Mouse (Mus musculus) heart, postnatal 14 days (tissue): ENCODE data around the gene Txn1. TPM values are rescaled to one million over a fixed set of nuclear protein-coding genes. Genes with fewer than 3 reads are reported as not detected.

Source experiments
- DNase-seq, 2 experiments: peaks; one replicate each; pipeline ENCODE4 v3.0.0; 2021 to 2022
- intact Hi-C: fragments of 180-260 bp; cut with DNase I; formaldehyde crosslinking; loops from one replicate; pipeline ENCODE4 v1.15.1; 2025
- long read RNA-seq, 2 experiments: library from polyadenylated mRNA; stranded (forward); transcript quantifications; one replicate each; pipeline ENCODE4 v2.0.0; 2021
- total RNA-seq, 2 experiments: library from RNA; stranded (reverse); gene quantifications; 2 replicates each; pipeline ENCODE4 v1.2.3; 2021

Txn1 gene
- 100 to 1,000 TPM; 129 to 140 TPM for total RNA-seq
- long read RNA-seq, experiment 1, transcript Txn1-201 (5 exons, 1,051 nt) = major isoform, 66 of 67 reads
- long read RNA-seq, experiment 1, partial matches to known transcripts = 1 of 67 reads
- long read RNA-seq, experiment 1, other reads (novel, unspliced or antisense) = 0 of 67 reads
- long read RNA-seq, experiment 2, transcript Txn1-201 (5 exons, 1,051 nt) = major isoform, 48 of 48 reads
- long read RNA-seq, experiment 2, partial matches to known transcripts = 0 of 48 reads
- long read RNA-seq, experiment 2, other reads (novel, unspliced or antisense) = 0 of 48 reads

- peak; percentile 99 to 100 for DNase-seq
- intact Hi-C loops = loop anchor here (5.0 kb wide), 1 partner anchor 121 kb away; no protein-coding TSS in a partner anchor
These were observed at the start of gene Txn1 for GRCm38 (mm10) chr4:57956029-57956960. TSS of gene Txn1 (minus strand) at chr4:57956411.

GRCm38 (mm10) chr4:58003501-58003900, 47.3 kb upstream of the Txn1 start:
- intact Hi-C loops = no loop called here
- DNase-seq = no peak

- DNase-seq = no peak
- intact Hi-C loops = no loop called here
These were observed 35.2 kb upstream of the Txn1 start for GRCm38 (mm10) chr4:57991425-57991824.

GRCm38 (mm10) chr4:57974400-57975117, 18.3 kb upstream of the Txn1 start:
- intact Hi-C loops = no loop called here
- no peak for DNase-seq

GRCm38 (mm10) chr4:57973592-57974268, 17.5 kb upstream of the Txn1 start:
- no peak for DNase-seq
- intact Hi-C loops = no loop called here

DNA sequence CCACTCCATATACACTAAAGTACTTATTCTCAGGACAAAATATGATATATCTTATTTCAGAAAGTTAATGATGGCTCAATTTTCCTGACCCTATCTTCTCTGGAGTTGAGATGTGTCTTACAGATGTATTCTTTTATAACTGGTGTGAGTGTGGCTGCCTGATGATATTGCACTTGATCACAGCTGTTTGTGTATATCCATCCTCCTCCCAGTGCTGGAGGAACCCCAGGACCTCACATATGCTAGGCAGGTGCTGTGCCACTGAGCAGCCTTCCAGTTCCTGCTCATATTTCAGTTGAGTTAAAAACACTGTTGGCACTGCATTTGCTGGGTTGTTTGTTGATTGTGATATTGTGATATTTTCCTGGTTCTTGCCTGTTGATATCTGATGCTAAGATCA, 14.1 kb upstream of the Txn1 start:
- intact Hi-C loops = no loop called here
- DNase-seq = no peak

DNA sequence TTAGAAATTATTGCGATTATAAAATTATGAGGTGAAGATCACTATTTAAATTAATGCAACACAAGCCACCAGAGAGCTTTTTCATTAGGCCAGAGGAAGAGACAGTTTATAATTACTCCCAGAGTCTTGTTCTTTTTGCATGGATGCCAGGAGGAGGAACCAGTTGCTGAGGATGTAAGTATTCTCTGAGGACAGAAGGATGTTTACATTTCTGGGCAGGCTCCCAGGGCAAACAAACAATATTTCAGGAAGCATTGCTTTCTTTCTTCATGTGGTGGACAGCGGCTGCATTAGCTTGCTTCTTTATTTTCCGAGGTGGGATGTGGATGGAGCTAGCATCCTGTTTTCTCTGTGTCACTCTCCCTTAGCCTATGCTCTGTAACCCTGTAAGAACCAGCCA, 11.0 kb upstream of the Txn1 start:
- DNase-seq = no peak
- intact Hi-C loops = no loop called here

DNA sequence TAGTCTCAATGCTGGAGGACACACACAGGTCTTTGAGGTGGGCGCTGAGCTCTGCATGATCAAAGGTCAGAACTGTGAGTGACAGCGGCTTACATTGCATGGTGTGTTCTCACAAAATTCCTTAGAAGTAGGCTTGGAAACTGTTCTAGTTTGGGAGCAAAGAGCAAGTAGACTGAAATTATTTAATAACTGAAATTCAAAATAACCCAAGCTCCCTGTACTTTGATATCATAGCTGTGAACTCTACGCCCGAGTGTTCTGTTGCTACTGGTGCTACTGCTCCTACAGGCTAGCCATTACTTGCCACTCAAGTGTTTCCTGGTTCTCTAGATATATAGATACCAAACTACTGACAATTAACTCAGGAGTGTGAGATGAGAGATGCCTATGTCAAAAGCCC, 9.3 kb upstream of the Txn1 start:
- intact Hi-C loops = no loop called here
- DNase-seq = no peak

DNA sequence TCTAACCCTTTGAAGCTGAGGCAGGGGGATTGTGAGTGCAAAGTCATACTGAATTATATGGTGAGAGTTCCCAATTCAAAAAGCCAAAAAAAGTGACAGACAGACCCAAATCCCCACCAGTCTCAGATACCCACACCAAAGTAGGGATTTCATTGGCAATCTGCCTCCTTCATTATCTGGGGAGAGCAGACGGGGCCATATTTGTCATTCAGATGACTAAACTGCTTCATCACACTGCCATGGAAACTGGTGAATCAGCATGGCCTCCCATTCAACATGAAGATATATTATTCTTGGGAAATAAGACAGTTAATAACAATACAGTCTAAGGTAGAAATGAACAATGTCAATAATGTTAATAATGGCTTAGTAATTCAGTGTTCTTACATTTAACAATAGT, 7.9 kb upstream of the Txn1 start:
- intact Hi-C loops = no loop called here
- no peak for DNase-seq

GRCm38 (mm10) chr4:57959056-57959455, 2.8 kb upstream of the Txn1 start:
- intact Hi-C loops = loop anchor here (5.0 kb wide), 1 partner anchor 118 kb away; no protein-coding TSS in a partner anchor
- no peak for DNase-seq

GRCm38 (mm10) chr4:57958098-57958497, 1.9 kb upstream of the Txn1 start:
- no peak for DNase-seq
- intact Hi-C loops = loop anchor here (5.0 kb wide), 1 partner anchor 119 kb away; no protein-coding TSS in a partner anchor

DNA sequence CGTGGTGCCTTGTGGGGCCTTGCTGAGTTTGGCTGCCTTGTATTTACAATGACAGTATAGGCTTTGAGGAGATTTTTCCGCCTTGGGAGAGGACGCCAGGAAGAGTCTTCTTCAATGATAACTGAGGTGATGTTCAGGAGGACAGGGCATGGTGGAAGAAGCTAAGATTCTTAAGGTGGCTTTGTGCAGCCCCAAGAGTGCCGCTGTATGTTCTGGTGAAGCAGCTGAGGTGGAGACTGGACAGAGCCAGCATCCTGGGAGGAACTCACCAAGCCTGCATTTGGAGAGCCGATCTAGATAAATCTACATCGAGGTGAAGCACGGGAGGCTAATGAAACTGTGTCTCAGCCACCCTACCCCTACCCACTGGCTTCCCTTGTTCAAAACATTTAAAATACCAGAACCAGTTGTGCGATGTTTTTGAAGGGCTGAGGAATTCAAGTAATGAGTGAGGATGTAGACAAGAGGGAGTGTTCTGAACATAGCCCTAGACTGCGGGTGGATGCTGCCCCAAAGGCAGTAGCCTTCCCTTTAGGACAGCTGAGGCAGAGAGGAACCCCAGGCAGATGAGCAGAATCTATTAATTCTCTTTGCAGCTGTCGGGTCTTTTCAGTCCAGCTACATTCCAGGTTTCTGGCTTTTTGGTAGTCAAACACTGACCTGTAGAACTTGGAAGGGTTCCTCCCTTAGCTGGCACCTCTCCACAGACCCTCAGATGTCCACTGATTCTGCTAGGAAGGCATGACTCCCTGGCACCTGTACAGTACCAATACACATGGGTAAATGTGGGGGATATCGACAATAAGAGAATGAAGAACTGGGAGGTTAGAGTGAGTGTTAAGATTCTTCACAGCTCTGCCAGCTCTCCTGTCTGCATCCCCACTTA, 1.2 kb upstream of the Txn1 start:
- DNase-seq = no peak
- intact Hi-C loops = loop anchor here (5.0 kb wide), 1 partner anchor 120 kb away; no protein-coding TSS in a partner anchor

- intact Hi-C loops = loop anchor here (5.0 kb wide), 1 partner anchor 122 kb away; no protein-coding TSS in a partner anchor
- DNase-seq = peak; percentile 65 to 70
These were observed 660 bp downstream of the Txn1 start for GRCm38 (mm10) chr4:57955544-57955958.

DNA sequence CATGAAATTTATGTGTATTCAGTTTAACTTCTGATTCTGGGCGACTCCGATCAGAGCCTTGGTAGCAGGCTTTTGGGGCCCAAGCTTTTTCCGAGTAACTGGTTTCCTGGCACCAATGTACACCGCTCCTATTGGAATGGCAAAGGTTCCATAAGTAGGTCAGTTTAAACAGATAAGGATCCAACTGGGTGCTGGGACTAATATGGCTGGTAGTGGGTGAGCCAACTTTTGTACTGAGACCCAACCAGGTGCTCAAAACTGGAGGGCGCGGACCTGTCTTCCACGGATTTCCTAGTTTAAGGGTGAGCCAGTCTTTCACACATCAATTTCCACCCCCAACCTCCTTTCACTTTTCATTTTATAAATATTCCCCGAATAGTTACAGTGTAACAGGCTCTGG, 1.2 kb downstream of the Txn1 start:
- no peak for DNase-seq
- intact Hi-C loops = loop anchor here (5.0 kb wide), 1 partner anchor 122 kb away; no protein-coding TSS in a partner anchor

DNA sequence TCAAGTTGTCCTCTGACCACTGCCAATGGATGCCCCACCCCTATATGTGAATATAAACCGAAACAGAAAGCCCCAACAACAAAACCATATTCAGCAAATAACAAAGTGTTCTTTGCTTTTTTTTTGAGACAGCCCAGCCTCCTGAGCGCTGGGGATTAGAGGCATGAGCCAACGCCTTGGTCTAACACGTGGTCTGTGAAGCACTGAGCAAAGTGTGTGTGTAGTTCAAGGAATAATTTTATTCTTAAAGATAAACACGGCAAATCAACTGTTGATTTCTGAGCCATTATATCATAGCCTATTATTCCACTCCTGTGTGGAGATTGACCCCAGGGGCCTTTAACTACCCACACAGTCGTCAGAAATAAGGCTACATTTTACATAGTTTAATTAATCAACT, 1.6 kb downstream of the Txn1 start:
- no peak for DNase-seq
- intact Hi-C loops = no loop called here

DNA sequence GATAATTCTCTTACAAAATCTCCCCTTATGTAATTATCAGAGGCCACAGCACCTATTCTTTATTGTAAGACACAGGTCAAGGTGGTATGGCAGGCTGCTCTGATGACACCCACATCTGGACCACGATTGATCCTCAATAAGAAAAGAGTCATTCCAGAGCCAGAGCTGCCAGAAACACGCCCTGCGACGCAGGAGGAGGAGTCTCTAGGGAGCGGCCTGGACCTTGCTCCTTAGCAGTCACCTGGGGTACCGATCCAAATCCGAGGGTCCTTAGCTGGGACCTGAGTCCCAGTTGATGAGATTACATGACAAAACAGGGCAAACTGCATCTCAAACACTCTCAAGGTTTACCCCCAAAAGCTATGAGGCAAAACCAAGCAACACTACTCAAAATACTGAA, 2.4 kb downstream of the Txn1 start:
- intact Hi-C loops = no loop called here
- no peak for DNase-seq

- no peak for DNase-seq
- intact Hi-C loops = no loop called here
These were observed 3.3 kb downstream of the Txn1 start for GRCm38 (mm10) chr4:57952891-57953290.

- intact Hi-C loops = no loop called here
These were observed 3.8 kb downstream of the Txn1 start for GRCm38 (mm10) chr4:57952416-57952815.

DNA sequence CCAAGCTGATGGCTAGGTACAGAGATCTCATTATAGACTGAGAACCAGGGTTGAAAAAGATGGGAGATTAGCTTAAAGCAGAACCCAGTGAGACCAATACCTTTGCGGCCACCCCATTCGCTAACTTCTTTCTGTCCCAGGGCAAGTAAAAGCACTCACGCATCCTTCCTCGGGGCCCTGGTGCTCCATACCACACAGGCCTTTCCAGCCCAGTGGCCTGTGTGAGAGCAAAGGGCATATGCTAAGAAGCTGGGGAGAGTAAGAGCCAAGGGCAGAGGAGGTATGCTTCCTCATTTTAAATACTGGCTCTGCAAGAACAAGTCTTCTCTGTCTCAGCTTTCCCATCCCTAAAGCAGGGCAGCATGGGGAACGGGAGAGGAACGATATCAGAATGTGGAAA, 6.3 kb downstream of the Txn1 start:
- intact Hi-C loops = no loop called here
- DNase-seq = no peak

More at GRCm38 (mm10) chr4:57952416-57952815, 3.8 kb downstream of the Txn1 start:
- no peak for DNase-seq
